Mouse (Mus musculus) G1E-ER4 (cell line): ENCODE measurements around the gene Gja4. TPM values are rescaled to one million over a fixed set of nuclear protein-coding genes. Genes with fewer than 3 reads are reported as not detected.

Experiments used
- GATA1 ChIP-seq: IDR thresholded peaks from one replicate; pipeline ENCODE4 v1.8.0; 2012; ENCODE audit warnings: low read length, inconsistent platforms
- polyA plus RNA-seq: library from polyadenylated mRNA; stranded (reverse); fragments of >175 nt; gene quantifications from 2 replicates; pipeline ENCODE4 v1.2.3, GENCODE M21; 2012

Gja4 gene
- polyA plus RNA-seq, result not detected in 2 replicates

GRCm38 (mm10) chr4:127313861-127314260 is at the start of gene Gja4:
Gene Gja4, minus strand, starts transcription at chr4:127314039.
- no peak for TF ChIP-seq GATA1

GRCm38 (mm10) chr4:127363331-127363730 is 49.5 kb upstream of the Gja4 start:
- TF ChIP-seq GATA1, result no peak

GRCm38 (mm10) chr4:127362520-127362919 is 48.7 kb upstream of the Gja4 start:
- TF ChIP-seq GATA1, result no peak

GRCm38 (mm10) chr4:127358018-127358417 is 44.2 kb upstream of the Gja4 start, which contains the start of gene Gjb5:
Gene Gjb5, minus strand, starts transcription at chr4:127358181.
- TF ChIP-seq GATA1, result no peak

- no peak for TF ChIP-seq GATA1
Measured at GRCm38 (mm10) chr4:127354506-127355485, 41.0 kb upstream of the Gja4 start.

GRCm38 (mm10) chr4:127353951-127354438 is 40.2 kb upstream of the Gja4 start, which contains the start of gene Gjb4:
Gene Gjb4, minus strand, starts transcription at chr4:127354081.
- TF ChIP-seq GATA1, result no peak

GRCm38 (mm10) chr4:127352594-127352993 is 38.8 kb upstream of the Gja4 start:
- TF ChIP-seq GATA1, result no peak

GRCm38 (mm10) chr4:127349560-127350300 is 35.9 kb upstream of the Gja4 start:
- TF ChIP-seq GATA1, result no peak

- TF ChIP-seq GATA1, result no peak
Measured at GRCm38 (mm10) chr4:127345000-127345399, 31.2 kb upstream of the Gja4 start.

GRCm38 (mm10) chr4:127341372-127341771 is 27.5 kb upstream of the Gja4 start:
- TF ChIP-seq GATA1, result no peak

- no peak for TF ChIP-seq GATA1
Measured at GRCm38 (mm10) chr4:127337668-127338067, 23.8 kb upstream of the Gja4 start.

- TF ChIP-seq GATA1, result no peak
Measured at GRCm38 (mm10) chr4:127334870-127335504, 21.1 kb upstream of the Gja4 start.

GRCm38 (mm10) chr4:127331171-127331570 is 17.3 kb upstream of the Gja4 start:
- TF ChIP-seq GATA1, result no peak

GRCm38 (mm10) chr4:127330181-127331100 is 16.6 kb upstream of the Gja4 start, which contains the start of gene Gjb3:
Gene Gjb3, minus strand, starts transcription at chr4:127330844.
- no peak for TF ChIP-seq GATA1

- TF ChIP-seq GATA1, result no peak
Measured at GRCm38 (mm10) chr4:127329751-127330150, 15.9 kb upstream of the Gja4 start.
